Mouse (Mus musculus): ENCODE measurements around the gene Agpat3.

DNA sequence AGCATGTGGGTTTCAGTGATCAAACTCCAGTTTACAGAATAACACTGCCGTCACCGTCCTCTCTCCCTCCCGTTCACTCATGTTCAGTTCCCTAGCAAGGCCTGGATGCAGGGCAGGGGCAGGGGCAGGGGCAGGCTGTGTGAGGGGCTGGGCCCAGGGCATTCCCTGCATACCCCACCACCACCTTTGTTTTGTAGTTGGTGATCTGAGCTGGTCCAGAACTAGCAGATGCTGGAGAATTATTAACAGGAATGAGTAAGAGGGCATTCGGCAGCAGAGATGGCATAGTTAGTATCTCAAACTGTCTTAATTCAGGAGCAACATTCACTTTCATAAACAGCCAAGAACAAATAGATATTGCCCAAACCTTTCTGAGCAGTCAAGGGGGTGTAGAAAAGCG is 59.9 kb downstream of the Agpat3 start:
- TF ChIP-seq SMC3 (IDR thresholded peaks at IDR 0.05; ENCODE audit: low read depth, low read length), result no peak
- no peak for TF ChIP-seq CTCF (IDR thresholded peaks at IDR 0.05 in 2 of 3, conservative IDR thresholded peaks at IDR 0.05 in 1 of 3; ENCODE audit: control insufficient read depth in 1 of 3, insufficient read depth in 1 of 3, low read depth in 2 of 3, low read length in 3 of 3, poor library complexity in 1 of 3, severe bottlenecking in 1 of 3)
- no peak for TF ChIP-seq POLR2A (IDR thresholded peaks at IDR 0.05; ENCODE audit: control insufficient read depth in 1 of 2, insufficient read depth in 1 of 2, low read depth in 1 of 2, low read length in 2 of 2, poor library complexity in 1 of 2)
- TF ChIP-seq JUND (IDR thresholded peaks at IDR 0.05; ENCODE audit: low read depth, low read length), result no peak
- no peak for TF ChIP-seq USF2 (IDR thresholded peaks at IDR 0.05; ENCODE audit: borderline replicate concordance in 1 of 2, insufficient read depth in 1 of 2, low read depth in 1 of 2, low read length in 2 of 2)
- no peak for TF ChIP-seq GABPA (IDR thresholded peaks at IDR 0.05; ENCODE audit: low read depth, low read length)
- TF ChIP-seq TBP (IDR thresholded peaks at IDR 0.05; ENCODE audit: low read depth, low read length), result no peak
- TF ChIP-seq ZC3H11A (IDR thresholded peaks at IDR 0.05; ENCODE audit: low read depth, low read length), result no peak
- TF ChIP-seq TCF12 (IDR thresholded peaks at IDR 0.05; ENCODE audit: low read depth, low read length), result no peak
- TF ChIP-seq EP300 (IDR thresholded peaks at IDR 0.05; ENCODE audit: low read depth in 1 of 2, low read length in 2 of 2), result no peak
- TF ChIP-seq CHD2 (IDR thresholded peaks at IDR 0.05; ENCODE audit: low read length), result no peak
- no peak for TF ChIP-seq RAD21 (IDR thresholded peaks at IDR 0.05; ENCODE audit: low read depth, low read length)
- TF ChIP-seq MYB (IDR thresholded peaks at IDR 0.05; ENCODE audit: low read depth, low read length), result no peak
- TF ChIP-seq ZNF384 (IDR thresholded peaks at IDR 0.05; ENCODE audit: low read depth, low read length), result no peak

All from MEL (cell line).